Mouse (Mus musculus) midbrain, embryonic 14.5 days (tissue): ENCODE data around the gene Slc23a2. TPM values are rescaled to one million over a fixed set of nuclear protein-coding genes. Genes with fewer than 3 reads are reported as not detected.

Experiments
- ATAC-seq: fragments of 200-750 bp; cut with Nextera tagmentation; 2 replicates; pipeline ENCODE4 v1.8.0; 2017; ENCODE audit warnings: moderate number of reproducible peaks, moderate library complexity; ENCODE audit not compliant: low FRiP score, low TSS enrichment
- DNase-seq: peaks from one replicate; pipeline ENCODE4 v3.0.0-alpha.2; 2015
- H3K27ac ChIP-seq: fragments of 300-500 bp; sonication (generic); replicated peaks from 2 replicates; pipeline ENCODE4 v1.5.1; 2014; ENCODE audit warnings: mild to moderate bottlenecking, low read depth, low read length, moderate library complexity
- H3K27me3 ChIP-seq: fragments of 300-500 bp; sonication (generic); 2 replicates; pipeline ENCODE4 v1.6.1; 2014; ENCODE audit warnings: low read length, control low read depth, mixed read lengths; ENCODE audit not compliant: control insufficient read depth, insufficient read depth
- H3K36me3 ChIP-seq: fragments of 300-500 bp; sonication (generic); 2 replicates; pipeline ENCODE4 v1.6.1; 2014; ENCODE audit warnings: low read length, control low read depth; ENCODE audit not compliant: control insufficient read depth, insufficient read depth
- H3K4me1 ChIP-seq: fragments of 300-500 bp; sonication (generic); 2 replicates; pipeline ENCODE4 v1.6.1; 2014; ENCODE audit warnings: mild to moderate bottlenecking, antibody characterized with exemption, low read length, control low read depth; ENCODE audit not compliant: control insufficient read depth, insufficient read depth
- H3K4me2 ChIP-seq: fragments of 300-500 bp; sonication (generic); 2 replicates; pipeline ENCODE4 v1.6.1; 2014; ENCODE audit warnings: mild to moderate bottlenecking, low read length, moderate library complexity
- H3K4me3 ChIP-seq: fragments of 300-500 bp; sonication (generic); replicated peaks from 2 replicates; pipeline ENCODE4 v1.5.1; 2014; ENCODE audit warnings: low read depth, low read length
- H3K9ac ChIP-seq: fragments of 300-500 bp; sonication (generic); replicated peaks from 2 replicates; pipeline ENCODE4 v1.6.1; 2014; ENCODE audit warnings: mild to moderate bottlenecking, low read length, moderate library complexity
- H3K9me3 ChIP-seq: fragments of 300-500 bp; sonication (generic); 2 replicates; pipeline ENCODE4 v1.6.1; 2016; ENCODE audit warnings: low read length, control low read depth, mixed read lengths; ENCODE audit not compliant: control insufficient read depth
- WGBS: fragments of 180-500 bp; shearing (Covaris S2); extraction: QIAGEN DNeasy Blood & Tissue Kit; methylation state at CpG from one replicate; pipeline ENCODE4 v1.1.7; 2014; 5-methylcytosine and 5-hydroxymethylcytosine counted together
- polyA plus RNA-seq: library from polyadenylated mRNA; unstranded; fragments of >200 nt; fragmentation: Nextera tagmentation; extraction: Ambion mirVana; gene quantifications from 2 replicates; pipeline ENCODE4 v1.2.1, GENCODE M21; 2014

Slc23a2 gene
- polyA plus RNA-seq = 29.1 and 33.7 TPM in 2 replicates

- peak within 1 kb of the TSS; percentile 85 for H3K27ac ChIP-seq
- peaks cover 2% of the 10 kb centered on the region; the same call in 1 of the 2 replicates for H3K36me3 ChIP-seq
- H3K27me3 ChIP-seq = no peaks in the 10 kb centered on the region
- H3K9me3 ChIP-seq = no peaks in the 10 kb centered on the region
- H3K4me3 ChIP-seq = peak within 1 kb of the TSS; percentile 87
- under 1% methylated on average over 61 of the region's 68 CpGs for WGBS
- H3K9ac ChIP-seq = peak within 1 kb of the TSS; percentile 93
- ATAC-seq = peak; percentile 88
- peaks cover 11% of the 10 kb centered on the region for H3K4me1 ChIP-seq
- H3K4me2 ChIP-seq = peak within 1 kb of the TSS; percentile 88
- peak; percentile 86 for DNase-seq
Measured at GRCm38 (mm10) chr2:132144971-132145691, at the start of gene Slc23a2. TSS of gene Slc23a2 (minus strand) at chr2:132145108.

GRCm38 (mm10) chr2:132190602-132191161 lies 45.8 kb upstream of the Slc23a2 start:
- Histone ChIP-seq H3K9me3 (no peaks in the 10 kb centered on the region), H3K4me1 (no peaks in the 10 kb centered on the region), H3K9ac (no peak overlapping the region), H3K4me3 (no peak overlapping the region), H3K4me2 (no peak overlapping the region), H3K36me3 (no peaks in the 10 kb centered on the region), H3K27me3 (no peaks in the 10 kb centered on the region), H3K27ac (no peak overlapping the region)
- 83% methylated on average over 3 of the region's 3 CpGs for WGBS
- DNase-seq = no peak
- ATAC-seq = no peak

- H3K27ac ChIP-seq = no peak overlapping the region
- no peak overlapping the region for H3K4me3 ChIP-seq
- no peaks in the 10 kb centered on the region for H3K27me3 ChIP-seq
- no peak for DNase-seq
- H3K4me2 ChIP-seq = no peak overlapping the region
- WGBS = 78% methylated on average over 6 of the region's 6 CpGs
- H3K9me3 ChIP-seq = no peaks in the 10 kb centered on the region
- H3K36me3 ChIP-seq = no peaks in the 10 kb centered on the region
- no peak overlapping the region for H3K9ac ChIP-seq
- H3K4me1 ChIP-seq = no peaks in the 10 kb centered on the region
- no peak for ATAC-seq
Measured at GRCm38 (mm10) chr2:132183874-132184273, 39.0 kb upstream of the Slc23a2 start.

GRCm38 (mm10) chr2:132180463-132181205 lies 35.7 kb upstream of the Slc23a2 start:
- Histone ChIP-seq H3K27ac (no peak overlapping the region), H3K36me3 (no peaks in the 10 kb centered on the region), H3K4me3 (no peak overlapping the region), H3K27me3 (no peaks in the 10 kb centered on the region), H3K4me2 (no peak overlapping the region), H3K9ac (no peak overlapping the region), H3K4me1 (no peaks in the 10 kb centered on the region), H3K9me3 (no peaks in the 10 kb centered on the region)
- 67% methylated on average over 1 of the region's 1 CpGs for WGBS
- ATAC-seq = no peak
- DNase-seq = no peak

GRCm38 (mm10) chr2:132179371-132179770 lies 34.5 kb upstream of the Slc23a2 start:
- no peak overlapping the region for H3K27ac ChIP-seq
- no peak overlapping the region for H3K4me3 ChIP-seq
- H3K9me3 ChIP-seq = no peaks in the 10 kb centered on the region
- H3K9ac ChIP-seq = no peak overlapping the region
- H3K4me2 ChIP-seq = no peak overlapping the region
- H3K27me3 ChIP-seq = no peaks in the 10 kb centered on the region
- ATAC-seq (no peak), DNase-seq (no peak)
- no peaks in the 10 kb centered on the region for H3K36me3 ChIP-seq
- 93% methylated on average over 7 of the region's 7 CpGs for WGBS
- H3K4me1 ChIP-seq = no peaks in the 10 kb centered on the region

GRCm38 (mm10) chr2:132177406-132177805 lies 32.5 kb upstream of the Slc23a2 start:
- ATAC-seq (no peak), DNase-seq (no peak)
- Histone ChIP-seq H3K27ac (no peak overlapping the region), H3K9ac (no peak overlapping the region), H3K4me1 (no peaks in the 10 kb centered on the region), H3K27me3 (no peaks in the 10 kb centered on the region), H3K9me3 (no peaks in the 10 kb centered on the region), H3K4me3 (no peak overlapping the region), H3K36me3 (no peaks in the 10 kb centered on the region), H3K4me2 (no peak overlapping the region)
- WGBS = 86% methylated on average over 9 of the region's 9 CpGs

- no peaks in the 10 kb centered on the region for H3K4me1 ChIP-seq
- H3K9me3 ChIP-seq = no peaks in the 10 kb centered on the region
- DNase-seq (no peak), ATAC-seq (no peak)
- no peaks in the 10 kb centered on the region for H3K36me3 ChIP-seq
- H3K4me3 ChIP-seq = no peak overlapping the region
- H3K27me3 ChIP-seq = no peaks in the 10 kb centered on the region
- no peak overlapping the region for H3K9ac ChIP-seq
- WGBS = 89% methylated on average over 3 of the region's 3 CpGs
- no peak overlapping the region for H3K4me2 ChIP-seq
- no peak overlapping the region for H3K27ac ChIP-seq
Measured at GRCm38 (mm10) chr2:132176289-132176848, 31.5 kb upstream of the Slc23a2 start.

- Histone ChIP-seq H3K4me2 (no peak overlapping the region), H3K36me3 (no peaks in the 10 kb centered on the region), H3K9me3 (no peaks in the 10 kb centered on the region), H3K27ac (no peak overlapping the region), H3K4me1 (no peaks in the 10 kb centered on the region), H3K4me3 (no peak overlapping the region), H3K9ac (no peak overlapping the region), H3K27me3 (no peaks in the 10 kb centered on the region)
- ATAC-seq (no peak), DNase-seq (no peak)
- WGBS = 95% methylated on average over 3 of the region's 3 CpGs
Measured at GRCm38 (mm10) chr2:132174048-132174447, 29.1 kb upstream of the Slc23a2 start.
